Mouse (Mus musculus) heart, embryonic 14.5 days (tissue): ENCODE results near the gene Itk. TPM values are rescaled to one million over a fixed set of nuclear protein-coding genes. Genes with fewer than 3 reads are reported as not detected.

ENCODE experiments used
- ATAC-seq: fragments of 200-750 bp; cut with Nextera tagmentation; 2 replicates; pipeline ENCODE4 v1.8.0; 2017; ENCODE audit warnings: low read depth, moderate TSS enrichment; ENCODE audit not compliant: insufficient number of reproducible peaks, insufficient read depth, low FRiP score
- H3K27ac ChIP-seq, 2 experiments: fragments of 200-500 bp in 1 of 2; fragments of 300-500 bp in 1 of 2; sonication (generic) in 1 of 2; replicated peaks in 1 of 2; 2 replicates each; pipeline ENCODE4 v1.5.1; 2012 to 2014; ENCODE audit warnings: low read depth in 2 of 2, low read length in 2 of 2, control low read depth in 1 of 2, mild to moderate bottlenecking in 1 of 2, mixed read lengths in 1 of 2; ENCODE audit not compliant: control insufficient read depth in 1 of 2, insufficient read depth in 1 of 2
- H3K27me3 ChIP-seq: fragments of 300-500 bp; sonication (generic); 2 replicates; pipeline ENCODE4 v1.6.1; 2014; ENCODE audit warnings: mild to moderate bottlenecking, low read length, control low read depth; ENCODE audit not compliant: control insufficient read depth, insufficient read depth
- H3K36me3 ChIP-seq: fragments of 300-500 bp; sonication (generic); 2 replicates; pipeline ENCODE4 v1.6.1; 2014; ENCODE audit warnings: mild to moderate bottlenecking, control low read depth, low read length, mixed read lengths; ENCODE audit not compliant: control insufficient read depth, insufficient read depth
- H3K4me1 ChIP-seq, 2 experiments: fragments of 200-500 bp in 1 of 2; fragments of 300-500 bp in 1 of 2; sonication (generic) in 1 of 2; 2 replicates each; pipeline ENCODE4 v1.6.1; 2012 to 2014; ENCODE audit warnings: low read length in 2 of 2, control low read depth in 1 of 2, mixed read lengths in 1 of 2; ENCODE audit not compliant: control insufficient read depth in 2 of 2, insufficient read depth in 2 of 2
- H3K4me2 ChIP-seq: fragments of 300-500 bp; sonication (generic); 2 replicates; pipeline ENCODE4 v1.6.1; 2014; ENCODE audit warnings: mild to moderate bottlenecking, low read length
- H3K4me3 ChIP-seq, 2 experiments: fragments of 200-500 bp in 1 of 2; fragments of 300-500 bp in 1 of 2; sonication (generic) in 1 of 2; 2 replicates each; pipeline ENCODE4 v1.5.1; 2012 to 2014; ENCODE audit warnings: low read length in 2 of 2, mild to moderate bottlenecking in 2 of 2, control low read depth in 1 of 2, low read depth in 1 of 2, moderate library complexity in 1 of 2; ENCODE audit not compliant: control insufficient read depth in 1 of 2, insufficient read depth in 1 of 2
- H3K9ac ChIP-seq: fragments of 300-500 bp; sonication (generic); 2 replicates; pipeline ENCODE4 v1.6.1; 2014; ENCODE audit warnings: mild to moderate bottlenecking, low read length
- H3K9me3 ChIP-seq: fragments of 300-500 bp; sonication (generic); 2 replicates; pipeline ENCODE4 v1.6.1; 2016; ENCODE audit warnings: low read length, control low read depth; ENCODE audit not compliant: control insufficient read depth
- WGBS: fragments of 180-500 bp; shearing (Covaris S2); extraction: QIAGEN DNeasy Blood & Tissue Kit; methylation state at CpG from one replicate; pipeline ENCODE4 v1.1.7; 2014; 5-methylcytosine and 5-hydroxymethylcytosine counted together
- polyA plus RNA-seq: library from polyadenylated mRNA; unstranded; fragments of >200 nt; fragmentation: Nextera tagmentation; extraction: Ambion mirVana; gene quantifications from 2 replicates; pipeline ENCODE4 v1.2.1, GENCODE M21; 2014

Itk gene
- polyA plus RNA-seq, 1 experiment from 2014 or later = not detected

DNA sequence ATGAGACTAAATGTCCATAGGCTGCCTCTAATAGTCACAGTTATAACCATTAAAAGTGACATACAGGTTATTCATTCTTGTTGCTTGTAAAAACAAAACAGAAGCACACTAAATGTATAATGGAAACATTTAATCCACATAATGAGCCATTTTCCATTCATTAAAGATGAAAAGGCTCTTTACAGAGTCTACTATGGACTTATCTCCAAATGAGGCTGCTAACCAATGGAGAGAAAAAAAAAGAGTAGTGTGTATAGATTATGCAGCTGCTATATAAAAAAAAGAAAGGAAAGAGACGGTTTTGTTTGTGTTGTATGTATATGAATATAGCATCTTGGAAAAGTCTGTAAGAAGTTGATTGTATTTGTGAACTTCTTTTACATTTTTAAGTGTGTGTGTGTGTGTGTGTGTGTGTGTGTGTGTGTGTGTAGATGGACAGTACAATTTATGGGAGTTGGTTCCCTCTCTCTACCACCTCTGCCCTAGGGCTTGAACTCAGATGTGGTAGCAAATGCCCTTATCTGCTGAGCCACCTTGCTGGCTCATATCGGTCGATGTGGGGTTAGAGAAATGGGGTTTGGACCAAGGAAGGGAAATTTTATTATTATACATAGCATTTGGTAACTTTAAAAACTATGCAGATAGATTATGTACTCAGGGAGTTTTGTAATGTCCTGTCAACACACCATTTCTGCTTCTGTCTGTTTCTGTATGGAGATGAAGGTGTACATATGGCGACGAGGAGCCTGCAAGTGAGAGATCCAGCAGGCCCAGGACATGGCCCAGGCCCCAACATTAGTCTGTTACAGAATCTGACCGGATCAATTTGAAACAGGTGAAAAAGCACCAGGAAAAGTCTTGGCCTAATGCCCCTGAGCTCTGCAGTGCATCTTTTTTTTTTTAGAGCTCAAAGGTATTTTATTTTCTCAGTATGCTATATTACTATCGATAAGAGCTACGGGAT, 11.2 kb downstream of the Itk start:
- no peak for ATAC-seq
- no peak overlapping the region for H3K4me2 ChIP-seq
- H3K36me3 ChIP-seq = no peaks in the 10 kb centered on the region
- 84% methylated on average over 8 of the region's 8 CpGs for WGBS
- no peak overlapping the region for H3K4me3 ChIP-seq
- no peaks in the 10 kb centered on the region for H3K27me3 ChIP-seq
- no peak overlapping the region for H3K9ac ChIP-seq
- no peak overlapping the region for H3K27ac ChIP-seq
- no peaks in the 10 kb centered on the region for H3K4me1 ChIP-seq
- no peaks in the 10 kb centered on the region for H3K9me3 ChIP-seq

DNA sequence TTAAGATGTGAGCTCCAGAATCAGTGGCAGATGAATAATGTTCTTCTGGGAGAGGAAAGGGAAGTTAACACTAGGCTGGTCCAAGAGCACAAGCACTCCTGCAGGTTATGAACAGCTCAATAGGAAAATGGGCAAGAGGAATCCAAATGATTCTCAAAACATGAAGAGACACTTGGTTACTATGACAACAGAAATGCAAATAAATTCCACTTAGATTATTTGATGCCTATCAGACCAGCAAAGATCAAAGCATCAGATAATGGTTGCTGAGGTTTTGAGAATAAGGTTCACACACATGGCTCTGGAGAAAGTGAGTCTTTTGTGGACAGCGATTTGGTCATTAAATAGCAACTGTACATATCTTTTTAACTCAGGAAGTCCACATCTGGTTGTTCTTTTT, 12.0 kb downstream of the Itk start:
- ATAC-seq = no peak
- 82% methylated on average over 1 of the region's 1 CpGs for WGBS

DNA sequence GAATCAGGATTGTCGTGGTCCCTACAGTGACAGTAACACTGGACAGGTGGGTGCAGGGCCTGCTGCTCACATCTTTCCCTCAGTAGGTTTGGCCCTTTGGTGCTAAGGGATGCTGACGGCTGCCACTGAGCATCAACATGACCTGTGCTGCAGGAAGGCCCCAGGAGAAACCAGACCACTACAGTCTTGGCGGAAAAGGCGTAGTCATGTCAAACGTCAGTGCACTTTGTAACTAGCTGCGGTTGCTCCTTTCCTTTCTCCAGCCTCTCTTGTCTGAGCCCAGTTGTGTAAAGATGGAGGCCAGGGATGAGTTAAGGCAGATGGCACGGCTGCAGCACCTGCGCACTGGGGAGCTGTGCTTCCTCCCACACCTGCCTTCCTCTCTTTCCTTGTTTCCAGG, 14.3 kb downstream of the Itk start:
- Histone ChIP-seq H3K4me3 (no peak overlapping the region), H3K4me2 (no peak overlapping the region), H3K36me3 (no peaks in the 10 kb centered on the region), H3K27ac (no peak overlapping the region), H3K27me3 (no peaks in the 10 kb centered on the region), H3K9me3 (no peaks in the 10 kb centered on the region), H3K9ac (no peak overlapping the region), H3K4me1 (no peaks in the 10 kb centered on the region)
- ATAC-seq = no peak
- WGBS = 84% methylated on average over 8 of the region's 8 CpGs

More for the DNA sequence above, 12.0 kb downstream of the Itk start:
- no peak overlapping the region for H3K9ac ChIP-seq
- no peak overlapping the region for H3K4me2 ChIP-seq
- no peaks in the 10 kb centered on the region for H3K36me3 ChIP-seq
- H3K4me1 ChIP-seq = no peaks in the 10 kb centered on the region
- no peaks in the 10 kb centered on the region for H3K27me3 ChIP-seq
- H3K27ac ChIP-seq = no peak overlapping the region
- no peak overlapping the region for H3K4me3 ChIP-seq
- H3K9me3 ChIP-seq = no peaks in the 10 kb centered on the region

DNA sequence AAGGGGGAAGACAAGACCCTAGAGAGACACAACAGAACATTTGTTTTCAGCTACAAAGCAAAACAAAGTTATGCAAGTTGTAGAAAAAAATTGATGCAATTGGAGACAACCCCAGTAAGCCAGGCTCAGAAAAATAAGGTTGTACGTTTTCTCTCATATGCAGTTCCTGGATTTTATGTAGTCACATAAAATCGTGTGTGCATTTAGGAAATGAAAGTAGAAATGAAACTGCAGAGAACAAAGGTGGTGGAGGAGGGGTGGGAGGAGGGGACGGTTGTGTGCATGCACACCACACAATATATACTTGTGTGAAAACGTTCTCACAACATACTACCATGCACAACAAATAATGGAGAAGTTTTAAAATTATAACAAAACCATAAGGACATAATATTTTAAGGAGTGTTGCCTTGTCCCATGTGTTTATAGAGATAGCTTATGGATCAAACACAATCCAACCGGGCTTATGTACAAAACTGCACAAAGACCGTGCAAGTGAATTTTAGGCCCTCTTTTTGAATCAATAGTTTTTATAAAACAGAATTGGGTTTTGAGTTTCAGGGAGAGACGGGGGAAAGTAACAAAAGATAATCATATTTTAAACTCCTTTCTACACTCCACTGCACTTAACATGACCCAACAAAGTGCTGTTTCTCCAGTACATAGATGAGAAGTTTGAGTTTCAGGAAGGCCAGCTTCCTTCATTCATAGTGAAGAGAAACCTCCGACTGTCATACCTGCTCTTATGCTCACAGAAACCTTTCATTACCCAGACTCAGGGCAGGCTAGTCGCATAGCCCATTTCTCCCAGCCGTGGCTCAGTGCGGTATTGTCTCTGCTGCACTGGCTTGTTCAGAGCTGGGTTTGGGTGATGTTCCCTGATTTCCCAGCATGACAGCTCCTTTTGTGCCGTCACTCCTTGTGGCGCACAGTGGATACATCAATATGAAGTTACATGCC, 16.0 kb downstream of the Itk start:
- Histone ChIP-seq H3K27me3 (no peaks in the 10 kb centered on the region), H3K4me2 (no peak overlapping the region), H3K36me3 (no peaks in the 10 kb centered on the region), H3K27ac (no peak overlapping the region), H3K4me1 (no peaks in the 10 kb centered on the region), H3K4me3 (no peak overlapping the region), H3K9ac (no peak overlapping the region), H3K9me3 (no peaks in the 10 kb centered on the region)
- ATAC-seq = no peak
- WGBS = 72% methylated on average over 13 of the region's 13 CpGs

DNA sequence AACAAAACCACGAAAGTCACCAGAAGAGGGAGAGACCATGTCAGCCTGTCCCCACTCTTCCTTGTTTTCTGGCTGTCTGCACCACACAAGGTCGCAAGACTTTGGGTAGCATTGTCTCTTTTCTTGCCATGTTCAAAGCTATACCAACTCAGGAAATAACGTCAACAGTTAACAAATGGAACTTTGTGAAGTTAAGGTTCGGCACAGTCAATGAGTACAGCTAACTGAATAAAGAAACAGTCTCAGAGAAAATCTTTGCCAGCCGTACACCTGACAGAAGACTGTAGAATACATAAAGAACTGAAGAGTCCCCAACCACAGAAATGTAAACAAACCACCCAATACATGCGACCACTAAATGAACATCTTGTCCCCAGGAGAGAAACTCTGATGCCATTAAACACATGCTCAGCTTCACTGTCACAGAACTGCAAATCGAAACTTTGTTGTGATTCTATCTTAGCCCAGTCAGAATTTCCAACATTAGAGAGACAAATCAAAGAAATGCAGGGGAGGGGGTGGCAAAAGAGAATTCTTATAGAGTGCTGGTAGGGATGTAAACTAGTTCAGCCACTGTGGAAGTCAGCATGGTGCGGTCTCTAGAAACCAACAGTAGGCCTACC, 16.9 kb downstream of the Itk start:
- no peaks in the 10 kb centered on the region for H3K4me1 ChIP-seq
- 79% methylated on average over 8 of the region's 8 CpGs for WGBS
- H3K4me3 ChIP-seq = no peak overlapping the region
- no peaks in the 10 kb centered on the region for H3K27me3 ChIP-seq
- H3K9ac ChIP-seq = no peak overlapping the region
- H3K36me3 ChIP-seq = no peaks in the 10 kb centered on the region
- H3K27ac ChIP-seq = no peak overlapping the region
- no peaks in the 10 kb centered on the region for H3K9me3 ChIP-seq
- H3K4me2 ChIP-seq = no peak overlapping the region
- no peak for ATAC-seq

DNA sequence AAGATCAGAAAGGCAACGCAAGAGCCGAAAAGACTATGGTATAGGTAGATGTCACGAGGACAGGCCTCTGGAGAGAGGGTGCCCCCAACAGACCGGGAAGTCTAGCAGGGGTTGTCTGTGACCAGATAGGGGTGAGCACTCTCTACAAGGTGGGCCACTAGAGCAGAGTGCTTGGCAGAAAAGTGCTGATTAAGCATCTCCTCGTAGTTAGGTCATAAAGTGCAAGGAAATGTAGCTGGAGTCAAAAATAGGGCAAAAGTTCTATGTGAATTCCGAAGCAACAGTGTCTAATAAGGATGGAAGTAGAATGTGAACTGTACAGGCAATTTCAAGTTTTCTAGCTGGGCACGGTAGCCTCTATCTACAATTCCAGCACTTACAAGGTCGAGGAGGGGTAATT, 18.1 kb downstream of the Itk start:
- 86% methylated on average over 8 of the region's 8 CpGs for WGBS
- Histone ChIP-seq H3K9me3 (no peaks in the 10 kb centered on the region), H3K27me3 (no peaks in the 10 kb centered on the region), H3K4me1 (no peaks in the 10 kb centered on the region), H3K4me2 (no peak overlapping the region), H3K36me3 (no peaks in the 10 kb centered on the region), H3K9ac (no peak overlapping the region), H3K4me3 (no peak overlapping the region), H3K27ac (no peak overlapping the region)
- no peak for ATAC-seq

DNA sequence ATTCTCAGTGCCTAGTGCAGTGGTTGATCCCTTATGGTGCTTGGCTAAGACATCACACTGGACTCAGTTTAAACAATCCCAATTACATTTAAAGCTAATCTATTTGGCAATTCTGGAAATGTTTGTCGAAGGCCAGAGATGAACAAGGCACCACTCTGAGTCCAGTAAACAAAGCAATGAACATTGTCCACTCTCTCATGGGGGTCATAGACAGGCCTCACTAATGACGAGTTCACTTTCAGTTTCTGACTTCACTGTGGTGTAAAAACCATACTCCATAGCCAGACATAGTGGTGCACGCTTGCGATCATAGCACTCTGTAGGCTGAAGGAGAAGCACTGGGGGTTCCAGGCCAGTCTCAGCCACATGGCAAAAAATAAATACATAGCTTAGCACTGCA, 18.9 kb downstream of the Itk start:
- Histone ChIP-seq H3K4me3 (no peak overlapping the region), H3K9ac (no peak overlapping the region), H3K27me3 (no peaks in the 10 kb centered on the region), H3K4me1 (no peaks in the 10 kb centered on the region), H3K36me3 (no peaks in the 10 kb centered on the region), H3K4me2 (no peak overlapping the region), H3K27ac (no peak overlapping the region), H3K9me3 (no peaks in the 10 kb centered on the region)
- 91% methylated on average over 4 of the region's 4 CpGs for WGBS
- ATAC-seq = no peak
